Mouse (Mus musculus) testis, adult 2 months (tissue): ENCODE data around the gene N4bp3.
"Not testable (repeated sequence)": the region's sequence is repeated elsewhere in the genome, so short reads cannot be mapped to it uniquely, and the experiment has no call there.

Experiments
- CTCF ChIP-seq: fragments of 200-500 bp; IDR thresholded peaks from 2 replicates; pipeline ENCODE4 v1.5.1; 2012; ENCODE audit warnings: low read depth, mild to moderate bottlenecking, inconsistent platforms, low read length, moderate library complexity; ENCODE audit not compliant: control insufficient read depth, insufficient read depth, insufficient replicate concordance
- POLR2A ChIP-seq: fragments of 200-500 bp; IDR thresholded peaks from 2 replicates; pipeline ENCODE4 v1.6.1; 2012; ENCODE audit warnings: low read depth, mild to moderate bottlenecking, inconsistent platforms, low read length, moderate library complexity; ENCODE audit not compliant: control insufficient read depth

GRCm38 (mm10) chr11:51609940-51610339, 40.7 kb downstream of the N4bp3 start:
- TF ChIP-seq CTCF, POLR2A: not testable (repeated sequence)
